Mouse (Mus musculus) natural killer cell, adult 2 months (primary cell): ENCODE results near the gene Sept7.
"Not testable (repeated sequence)": the region's sequence is repeated elsewhere in the genome, so short reads cannot be mapped to it uniquely, and the experiment has no call there.

Experiments
- DNase-seq, 2 experiments: peaks; one replicate each; pipeline ENCODE4 v3.0.0; 2022; ENCODE audit warnings: low spot score in 2 of 2

Sept7 gene

DNA sequence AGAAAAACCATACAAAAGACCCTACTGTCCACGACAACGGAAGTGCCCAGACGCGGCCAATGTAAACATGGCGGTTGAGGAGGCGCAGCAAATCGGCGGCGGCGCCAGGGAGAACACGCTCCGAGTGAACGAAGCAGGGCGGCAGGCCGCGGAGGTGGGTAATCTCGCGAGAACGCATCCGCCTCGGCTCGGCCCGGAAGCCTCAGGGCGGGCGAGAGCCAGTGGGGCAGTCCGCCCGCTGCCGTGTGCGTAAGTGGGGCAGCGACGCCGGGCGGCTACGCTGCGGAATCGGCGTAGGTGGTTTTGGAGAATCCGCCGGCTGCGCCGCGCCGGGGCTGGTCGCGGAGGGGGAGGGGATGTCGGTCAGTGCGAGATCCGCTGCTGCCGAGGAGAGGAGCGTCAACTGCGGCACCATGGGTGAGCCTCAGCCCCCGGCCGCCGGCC is at the start of gene Sept7:
Gene Sept7 (plus strand): TSS at position 157 of the 444 bp plus-strand sequence.
- peak; percentile 99 for DNase-seq

DNA sequence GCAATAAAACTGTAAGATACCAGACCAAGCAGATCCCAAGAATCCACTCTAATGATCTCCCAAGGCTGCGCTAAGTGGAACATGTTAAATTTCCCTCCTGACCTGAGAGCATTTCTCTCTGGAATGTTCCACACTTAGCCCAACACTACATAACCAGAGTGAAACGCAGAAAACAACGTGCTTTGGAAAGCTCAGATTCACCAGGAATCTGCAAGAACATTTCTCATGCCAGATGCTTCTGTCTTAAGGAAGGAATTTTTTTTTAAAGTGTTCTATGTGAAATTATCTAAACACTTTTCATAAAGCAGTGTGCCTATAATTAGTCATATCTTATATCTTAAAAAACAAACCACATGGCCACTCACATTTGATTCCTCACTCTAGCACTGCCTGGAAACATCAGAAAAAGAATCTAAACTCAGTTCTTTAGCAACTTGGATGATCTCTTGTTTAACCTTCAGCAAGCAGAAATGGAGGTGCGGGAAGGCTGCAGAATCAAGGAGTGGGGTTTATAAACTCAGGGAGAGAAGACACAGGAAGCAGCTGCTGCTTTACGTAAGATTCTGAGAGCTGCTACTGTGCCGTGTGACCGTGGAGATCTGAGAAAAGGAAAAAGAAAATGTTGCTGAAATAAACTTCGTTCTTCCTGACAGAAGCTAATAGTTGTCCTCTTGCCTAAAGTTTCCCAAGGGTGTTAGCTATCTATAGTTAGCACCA is 44.0 kb upstream of the Sept7 start:
- no peak for DNase-seq

DNA sequence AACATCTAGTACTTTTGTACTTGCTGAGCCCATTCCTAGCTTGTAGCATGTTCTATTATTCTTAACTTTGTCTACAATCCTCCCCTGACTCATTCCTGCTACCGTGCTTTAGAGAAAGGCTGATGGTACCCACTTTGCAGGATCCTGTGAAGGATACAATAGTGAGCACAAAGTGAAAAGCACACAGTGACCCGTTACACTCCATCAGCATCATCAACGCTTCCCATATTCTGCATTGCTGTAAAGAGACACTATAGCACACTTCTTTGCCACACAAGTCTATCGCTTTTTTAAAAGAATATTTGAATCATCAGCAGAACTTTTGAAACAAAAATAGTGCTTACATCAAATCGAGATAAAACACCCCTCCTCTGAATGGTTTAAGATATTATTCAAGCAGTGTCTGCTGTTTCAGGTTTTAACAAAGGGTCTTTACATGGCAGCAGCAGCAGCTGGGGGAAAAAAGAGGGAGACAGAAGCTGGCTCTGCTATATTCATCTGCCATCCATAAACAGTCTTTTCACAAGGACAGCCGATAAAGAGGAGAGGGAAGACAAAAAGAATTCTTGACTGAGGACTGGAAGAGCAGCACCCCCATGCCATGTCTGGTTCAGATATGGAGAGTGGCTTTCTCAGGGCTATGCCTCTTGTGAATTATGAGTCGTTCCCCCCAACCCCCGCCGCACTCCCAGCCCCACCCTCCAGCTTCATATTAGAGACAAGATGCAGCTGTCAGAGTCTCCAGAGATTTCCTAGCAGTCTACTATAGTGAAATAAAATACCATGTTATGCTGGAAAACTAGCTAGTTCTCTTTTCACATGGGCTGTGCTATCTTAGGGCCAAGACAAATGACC is 39.7 kb upstream of the Sept7 start:
- DNase-seq, result no peak

DNA sequence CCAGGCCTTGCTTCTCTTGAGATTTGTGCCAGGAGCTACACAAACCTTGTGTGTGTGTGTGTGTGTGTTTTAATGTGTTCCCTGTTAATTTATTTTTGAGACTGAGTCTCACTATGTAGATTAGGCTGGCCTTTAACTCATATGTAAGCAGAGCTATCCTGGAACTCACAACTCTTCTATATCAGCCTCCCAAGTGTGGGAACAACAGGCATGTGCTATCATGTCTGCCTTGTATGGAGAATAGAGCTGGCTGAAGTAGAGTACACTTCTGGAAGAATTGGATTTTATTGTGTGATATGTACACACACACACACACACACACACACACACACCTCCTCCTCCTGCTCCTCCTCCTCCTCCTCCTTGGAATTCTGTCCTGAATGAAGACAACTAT is 39.1 kb upstream of the Sept7 start:
- no peak for DNase-seq

DNA sequence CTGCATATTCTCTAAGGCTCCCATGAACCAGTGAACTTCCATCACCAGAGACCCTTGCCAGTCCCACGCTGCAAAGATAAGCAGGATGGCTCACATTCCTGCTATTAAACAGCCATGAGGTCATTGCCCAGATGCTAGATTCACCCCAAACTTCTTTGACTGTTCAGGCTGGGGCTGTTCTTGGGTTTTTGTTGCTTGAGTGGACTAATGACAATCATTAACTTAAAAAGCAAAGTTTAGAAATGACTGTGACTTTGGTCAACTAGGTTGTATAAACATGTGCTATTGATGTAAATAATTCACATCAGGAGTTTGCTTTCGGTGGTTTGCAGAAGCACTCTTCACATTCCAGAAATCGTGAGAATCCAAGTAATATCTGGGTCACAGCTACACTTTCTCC is 36.8 kb upstream of the Sept7 start:
- DNase-seq, result no peak

DNA sequence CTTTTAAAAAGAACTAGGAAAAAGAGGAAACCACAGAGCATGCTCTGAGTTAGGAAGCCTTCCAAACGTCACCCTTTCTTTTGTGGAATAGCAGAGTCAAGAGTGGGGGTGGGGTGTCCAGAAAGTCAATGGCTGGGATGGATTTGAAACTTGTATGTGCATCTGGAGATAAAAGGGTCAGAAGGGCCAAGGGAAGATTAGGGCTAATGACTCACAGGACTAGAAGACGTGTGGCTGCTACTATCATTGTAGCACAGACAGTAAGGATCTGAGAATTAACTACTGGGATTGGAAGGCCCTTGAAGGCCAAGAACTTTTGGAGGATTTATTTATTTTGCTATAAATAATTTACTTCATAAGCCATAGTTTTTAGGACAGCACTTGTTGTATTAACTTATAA is 36.0 kb upstream of the Sept7 start:
- no peak for DNase-seq

DNA sequence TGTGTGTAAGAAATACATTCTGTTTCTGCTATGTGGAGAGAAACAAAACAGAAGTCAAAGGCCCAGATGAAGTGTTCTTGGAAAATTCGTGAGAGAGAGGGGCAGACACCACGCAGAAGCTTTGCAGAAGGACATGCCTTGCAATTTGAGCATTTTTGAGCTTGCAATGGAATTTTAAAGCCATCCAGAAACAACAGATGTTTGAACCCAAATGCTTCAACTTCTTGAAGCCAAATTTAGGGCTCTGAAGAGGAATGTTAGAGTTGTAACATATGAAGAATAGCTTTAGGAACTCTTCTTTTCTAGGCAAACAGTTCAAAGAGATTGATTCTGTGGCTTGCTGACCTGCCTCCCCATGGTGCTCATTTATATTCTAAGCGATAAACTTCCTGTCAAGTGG is 33.3 kb upstream of the Sept7 start:
- no peak for DNase-seq

DNA sequence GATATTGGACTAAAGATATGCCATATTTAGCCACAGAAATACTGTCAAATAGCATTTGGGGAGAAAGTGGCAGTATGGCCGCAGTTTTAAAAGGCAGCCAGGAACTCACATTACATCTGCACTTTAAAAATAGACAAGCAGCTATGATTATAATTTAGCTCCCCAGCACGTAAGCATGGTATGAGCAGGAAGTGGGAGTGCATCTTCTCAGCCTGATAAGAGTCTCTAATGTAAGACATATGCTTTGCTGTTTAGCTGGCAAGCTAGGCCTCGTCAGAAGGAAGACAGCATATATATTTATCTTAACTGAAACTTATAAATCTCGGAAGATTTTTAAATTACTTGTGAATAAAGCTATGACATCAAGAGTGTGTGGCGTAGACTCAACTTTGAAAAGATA is 32.4 kb upstream of the Sept7 start:
- DNase-seq, result no peak

DNA sequence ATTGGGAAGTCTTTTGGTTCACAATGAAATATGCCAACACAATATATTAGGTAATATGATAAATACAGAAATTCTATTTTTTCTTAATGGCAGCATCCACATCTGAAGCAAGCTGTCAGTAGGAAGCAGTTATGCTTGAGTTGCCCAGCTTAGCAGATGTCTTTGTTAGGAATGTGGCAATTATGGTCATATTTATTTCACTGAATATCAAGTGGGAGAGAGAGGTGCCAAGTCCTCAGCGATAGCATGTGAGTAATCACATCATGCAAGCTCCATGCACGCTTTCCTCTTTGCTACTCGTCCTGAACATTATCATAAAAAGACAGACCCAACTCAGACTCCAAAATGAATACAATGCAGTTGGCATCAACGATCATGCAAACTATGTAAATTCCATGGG is 27.3 kb upstream of the Sept7 start:
- no peak for DNase-seq

DNA sequence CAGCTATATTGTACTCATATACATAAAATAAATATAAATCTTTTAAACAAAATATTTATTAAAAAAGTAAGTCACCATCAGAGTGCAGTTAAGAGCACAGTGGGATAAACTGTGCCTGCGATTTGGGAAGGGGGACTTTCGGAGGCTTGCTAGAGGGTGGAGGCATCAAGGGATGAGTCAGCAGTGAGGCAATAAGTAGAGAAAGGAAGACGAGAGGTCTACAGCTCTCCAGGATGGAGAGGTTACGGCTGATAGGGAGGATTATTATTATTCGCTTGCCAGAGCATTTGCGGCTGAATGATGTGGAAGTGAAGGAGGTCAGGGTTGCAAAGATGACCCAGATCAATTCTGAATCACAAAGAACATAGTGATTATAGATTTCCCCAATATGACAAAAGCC is 22.5 kb upstream of the Sept7 start:
- DNase-seq, result no peak

DNA sequence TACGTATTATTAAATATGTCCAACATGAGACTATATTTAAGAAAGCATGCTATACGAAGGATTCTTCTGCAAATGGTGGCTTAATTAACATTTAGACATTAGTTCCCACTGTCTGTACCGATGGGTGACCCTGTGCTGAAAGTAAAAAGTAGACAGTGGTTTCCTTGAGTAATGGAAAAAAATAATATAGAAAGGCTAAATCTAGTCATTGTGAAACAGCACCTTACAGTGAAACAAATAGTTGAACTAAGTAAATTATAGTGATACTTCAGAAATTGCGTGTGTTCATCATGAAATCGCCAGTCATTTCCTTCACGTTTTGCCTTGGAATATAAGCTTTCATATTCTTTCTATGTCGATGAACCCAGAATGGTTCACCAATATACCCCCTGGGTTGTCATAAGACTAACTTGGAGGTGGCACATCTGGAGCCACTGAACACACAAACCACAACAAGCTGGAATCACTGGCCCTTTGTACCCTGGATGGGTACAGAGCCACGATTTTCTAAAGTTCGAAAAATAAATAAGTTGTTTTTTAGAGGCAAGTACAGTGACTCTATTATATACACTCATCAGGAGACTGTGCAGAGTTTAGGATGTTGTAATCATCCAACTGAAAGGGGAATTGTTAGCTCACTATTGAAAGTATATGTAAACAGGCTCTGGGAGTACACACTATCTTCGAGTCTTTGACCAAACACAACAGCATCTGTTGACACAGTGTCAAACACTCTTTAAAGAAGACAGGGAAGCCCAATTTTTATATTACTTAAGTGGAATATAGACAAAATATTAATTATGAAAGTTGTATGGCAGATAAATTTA is 21.8 kb upstream of the Sept7 start:
- DNase-seq, result no peak

DNA sequence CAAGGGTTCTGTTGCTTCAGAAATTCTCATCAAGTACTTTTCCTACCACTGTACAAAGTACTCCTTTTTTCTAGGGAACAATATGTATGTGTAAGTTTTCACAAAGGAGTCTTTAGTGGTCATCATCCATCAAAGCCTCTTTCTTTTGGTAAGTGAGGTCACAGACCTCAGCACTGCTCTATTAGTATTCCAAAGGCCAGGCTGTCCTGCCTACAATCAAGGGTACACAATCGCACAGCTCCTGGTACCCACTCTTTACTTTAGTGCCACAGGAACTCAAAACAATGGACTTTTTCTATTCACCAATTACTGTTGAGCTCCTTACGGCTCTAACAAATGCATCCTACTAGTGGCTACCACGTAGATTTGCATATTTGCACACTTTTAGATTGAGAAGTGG is 11.2 kb upstream of the Sept7 start:
- no peak for DNase-seq

DNA sequence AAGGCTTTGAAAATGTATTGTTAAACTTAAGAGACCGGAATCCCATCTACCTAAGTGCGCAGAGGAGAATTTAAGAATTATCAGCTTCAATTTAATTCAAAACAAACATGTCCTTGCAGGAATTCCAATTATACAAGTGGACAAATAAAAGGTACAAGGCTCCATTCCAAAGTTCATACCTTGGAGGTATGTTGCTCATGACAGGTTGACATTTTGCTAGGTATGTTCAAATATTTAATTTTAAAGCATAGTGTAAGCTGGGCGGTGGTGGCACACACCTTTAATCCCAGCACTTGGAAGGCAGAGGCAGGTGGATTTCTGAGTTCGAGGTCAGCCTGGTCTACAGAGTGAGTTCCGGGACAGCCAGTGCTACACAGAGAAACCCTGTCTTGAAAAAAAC is 10.5 kb upstream of the Sept7 start:
- DNase-seq, result not testable (repeated sequence)

DNA sequence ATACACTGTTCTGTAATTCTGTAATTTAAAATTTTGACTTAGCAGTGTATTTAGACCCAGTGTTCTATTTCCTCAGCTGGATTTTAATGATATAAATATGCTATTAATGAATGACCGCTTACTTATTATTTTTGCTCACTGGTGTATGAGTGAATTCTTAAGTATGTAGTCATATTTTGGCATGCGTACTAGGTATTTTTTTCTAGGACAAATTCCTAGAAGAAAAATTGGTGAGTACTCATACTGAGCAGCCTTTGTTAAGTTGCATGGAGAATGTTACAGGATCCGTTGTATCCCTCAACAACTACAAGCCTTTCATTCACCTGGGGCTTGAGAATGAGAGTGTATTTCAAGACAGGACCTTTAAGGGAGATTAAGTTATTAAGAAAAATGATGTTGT is 10.0 kb upstream of the Sept7 start:
- no peak for DNase-seq

DNA sequence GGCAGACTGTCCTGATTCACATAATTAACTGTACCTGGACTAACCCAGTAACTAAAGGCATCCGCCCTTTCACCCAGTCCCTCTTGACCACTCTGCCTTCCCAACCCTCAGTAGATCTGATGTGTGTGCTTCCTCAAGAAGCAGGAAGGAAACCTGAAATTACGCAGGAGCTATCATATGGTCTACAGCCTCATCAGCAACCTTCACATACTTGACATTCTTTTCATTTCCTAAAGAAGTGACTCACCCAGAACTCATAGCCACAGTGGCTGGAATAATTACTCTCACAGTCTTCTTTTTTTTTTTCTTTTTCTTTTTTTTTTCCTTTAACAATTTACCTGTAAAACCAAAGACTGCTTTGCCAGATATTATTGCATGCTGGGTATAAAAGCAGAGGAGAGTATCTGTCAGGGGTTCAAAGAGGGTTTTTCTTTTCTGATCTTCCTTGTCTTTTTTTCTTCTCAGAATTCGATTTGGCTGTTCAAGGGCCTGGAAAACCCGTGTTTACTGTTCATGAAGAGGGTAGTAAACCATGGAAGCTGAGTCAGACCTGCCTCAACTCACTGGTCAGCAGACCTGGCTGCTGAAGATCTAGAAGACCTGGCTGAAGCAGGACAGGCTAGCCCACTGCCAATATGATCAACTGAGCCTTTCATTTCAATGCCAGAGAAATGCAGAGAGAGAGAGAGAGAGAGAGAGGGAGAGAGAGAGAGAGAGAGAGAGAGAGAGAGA is 8.1 kb upstream of the Sept7 start:
- no peak for DNase-seq

DNA sequence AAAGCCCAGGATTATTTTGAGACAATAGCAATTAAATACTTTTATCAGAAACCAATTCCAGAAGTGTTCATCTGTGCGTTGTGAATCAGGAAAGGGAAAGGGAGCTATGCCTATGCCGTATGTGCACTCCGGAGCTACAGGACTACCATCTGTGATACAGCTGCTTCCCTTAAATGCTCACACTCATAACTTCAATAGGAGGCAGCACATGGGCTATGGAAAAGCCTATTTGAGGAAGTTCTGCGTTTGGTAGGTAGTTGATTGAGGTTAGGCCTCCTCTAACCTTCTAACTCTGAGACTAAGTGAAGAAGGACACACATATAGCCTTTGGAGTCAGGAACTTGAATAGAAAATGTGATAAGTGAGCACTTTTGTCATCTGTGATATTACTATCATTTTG is 7.1 kb upstream of the Sept7 start:
- DNase-seq, result no peak

DNA sequence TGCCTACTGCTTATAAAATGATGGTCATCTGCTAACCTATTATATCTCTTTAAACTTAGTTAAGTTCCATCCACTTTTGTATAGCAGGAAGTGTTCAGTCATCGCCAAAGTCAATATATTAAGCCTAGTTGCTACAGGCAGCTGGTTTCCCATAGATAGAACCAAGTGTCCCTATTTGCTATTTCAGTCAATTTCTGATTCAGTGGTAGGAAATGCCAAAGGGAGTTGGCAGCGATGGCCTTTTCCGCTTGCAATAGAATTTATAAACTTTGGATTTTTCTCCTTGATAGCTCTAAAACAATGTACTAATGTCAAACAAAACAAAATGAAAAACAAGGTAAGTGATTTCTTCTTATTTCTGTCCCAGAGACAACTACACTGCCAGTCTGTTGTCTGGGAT is 5.7 kb upstream of the Sept7 start:
- DNase-seq, result no peak

DNA sequence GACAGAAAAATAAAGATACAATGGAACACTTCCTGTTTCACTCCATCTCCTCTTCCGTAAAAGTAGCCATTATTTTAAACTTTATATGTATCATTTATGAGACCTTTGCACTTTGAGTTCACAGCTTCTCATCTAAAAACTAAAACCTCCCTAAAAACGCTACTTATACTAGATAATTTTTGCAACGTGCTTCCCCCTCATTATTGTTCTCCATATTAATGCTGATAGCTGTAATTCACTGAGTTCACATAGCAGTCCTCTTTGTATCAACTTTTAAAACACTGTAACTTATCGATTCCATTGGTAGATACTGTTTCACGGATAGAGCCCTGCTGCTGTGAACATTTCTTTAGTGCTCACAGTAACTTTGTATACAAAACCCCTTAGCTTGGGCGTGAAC is 1.1 kb upstream of the Sept7 start:
- DNase-seq, result no peak

DNA sequence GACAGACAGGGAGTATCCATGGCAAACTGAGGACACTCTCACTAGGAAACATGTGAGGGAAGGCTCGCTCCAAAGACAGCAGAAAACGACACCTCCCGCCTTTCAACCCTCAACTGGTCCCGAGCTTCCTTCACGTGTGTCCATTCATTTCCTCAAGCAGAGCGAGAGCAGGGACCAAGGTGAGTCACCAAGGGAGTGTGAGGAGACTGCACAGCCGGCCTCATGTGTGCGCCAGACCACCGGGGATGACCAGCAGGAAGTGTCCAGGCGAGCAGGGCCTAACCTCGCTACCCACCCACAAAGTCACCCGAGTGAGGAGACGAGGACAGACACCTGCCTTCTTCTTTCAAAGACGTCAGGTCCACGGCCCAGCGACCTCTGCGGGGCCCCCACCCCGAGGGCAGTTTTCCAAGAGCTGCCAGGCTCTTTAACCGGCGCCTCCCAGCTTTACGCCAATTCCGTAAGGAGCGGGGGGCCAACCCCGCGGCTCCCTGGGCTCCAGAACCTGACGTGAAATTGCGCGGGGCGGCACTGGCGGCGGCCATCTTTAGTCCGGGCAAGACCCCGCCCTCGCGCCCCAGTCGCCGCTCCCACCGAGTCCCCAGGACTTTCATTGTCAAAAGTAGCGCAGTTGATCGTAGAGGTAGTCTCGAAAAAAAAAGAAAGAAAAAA is 492 bp upstream of the Sept7 start:
- no peak for DNase-seq

DNA sequence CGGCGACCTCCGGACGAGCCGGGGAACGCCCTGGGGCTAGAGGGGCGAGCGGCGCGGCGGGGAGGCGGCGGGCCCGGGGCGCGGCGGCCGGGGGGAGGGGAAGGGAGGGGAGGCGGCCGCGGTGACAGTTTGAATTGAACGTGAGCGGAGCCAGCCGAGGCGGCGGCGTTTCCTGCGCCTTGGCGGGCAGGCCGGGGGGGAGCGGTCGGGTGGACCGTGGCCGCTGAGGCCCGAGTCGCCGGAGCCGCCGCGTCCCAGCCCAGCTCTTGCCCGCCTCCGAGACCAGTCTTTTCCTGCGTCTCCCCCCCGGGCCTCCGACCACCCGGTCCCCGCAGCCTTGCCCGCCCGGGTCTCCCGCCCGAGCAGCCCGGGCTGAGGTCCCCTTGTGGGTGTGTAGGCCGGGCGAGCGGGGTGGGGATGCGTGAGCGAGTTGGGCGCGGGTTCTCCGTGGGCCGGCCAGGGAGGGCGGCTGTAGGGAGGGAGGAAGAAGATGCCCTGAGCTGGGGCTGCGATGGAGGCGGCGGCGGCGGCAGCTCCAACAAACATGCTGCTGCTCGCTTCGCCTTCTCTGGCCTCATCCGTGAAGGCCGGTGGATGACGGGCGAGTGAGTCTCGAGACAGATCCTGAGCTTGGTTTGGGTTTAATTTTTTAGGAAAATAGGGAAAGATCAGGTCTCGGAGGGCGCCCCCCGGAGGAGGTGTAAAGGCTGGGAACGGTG is 679 bp downstream of the Sept7 start:
- peak; percentile 49 to 55 for DNase-seq

DNA sequence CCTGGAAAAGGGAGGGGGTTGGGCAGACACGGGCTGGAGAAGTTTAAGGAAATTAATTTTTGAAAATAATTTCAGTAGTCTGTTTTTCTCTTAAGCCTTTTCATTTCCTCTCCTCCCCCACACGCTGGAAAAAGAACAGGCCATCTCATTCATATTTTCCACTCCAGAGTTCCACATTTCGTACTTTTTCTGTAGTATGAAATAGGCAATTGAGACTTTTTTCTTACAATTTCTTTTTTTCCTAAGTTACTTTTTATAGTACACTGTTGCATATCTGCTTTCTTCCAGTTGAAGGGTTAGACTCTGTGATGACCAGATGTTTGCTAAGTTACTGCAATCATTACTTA is 1.2 kb downstream of the Sept7 start:
- no peak for DNase-seq
